Mouse (Mus musculus) bone marrow macrophage, adult 2 months (primary cell): Measurements from ENCODE around the gene Lrp1. TPM values are rescaled to one million over a fixed set of nuclear protein-coding genes. Genes with fewer than 3 reads are reported as not detected.

ENCODE experiments used
- H3K27ac ChIP-seq: 2 replicates; pipeline ENCODE4 v1.5.1; 2012; ENCODE audit warnings: low read depth, low read length; ENCODE audit not compliant: insufficient read depth
- H3K4me1 ChIP-seq: 2 replicates; pipeline ENCODE4 v1.6.1; 2012; ENCODE audit warnings: low read length; ENCODE audit not compliant: control insufficient read depth, insufficient read depth
- H3K4me3 ChIP-seq: 2 replicates; pipeline ENCODE4 v1.5.1; 2012; ENCODE audit warnings: mild to moderate bottlenecking, low read length, moderate library complexity; ENCODE audit not compliant: insufficient read depth
- CTCF ChIP-seq: IDR thresholded peaks from 2 replicates; pipeline ENCODE4 v1.5.1; 2012; ENCODE audit warnings: low read depth, mild to moderate bottlenecking, low read length, moderate library complexity
- POLR2A ChIP-seq: IDR thresholded peaks from 2 replicates; pipeline ENCODE4 v1.6.1; 2012; ENCODE audit warnings: mild to moderate bottlenecking, low read depth, low read length, borderline replicate concordance
- polyA plus RNA-seq: library from polyadenylated mRNA; stranded (reverse); fragments of >200 nt; gene quantifications from 2 replicates; pipeline ENCODE4 v1.2.4, GENCODE M21; 2012; ENCODE audit not compliant: missing spikeins, insufficient read depth, insufficient read length

Gene Lrp1
- polyA plus RNA-seq, 1 experiment: 418 TPM

GRCm38 (mm10) chr10:127530945-127531344 is 90.0 kb downstream of the Lrp1 start:
- Histone ChIP-seq H3K4me1 (peaks cover 2% of the 10 kb centered on the region; the same call in 1 of the 2 replicates), H3K4me3 (no peak overlapping the region), H3K27ac (no peak overlapping the region)
- no peak for TF ChIP-seq CTCF
- TF ChIP-seq POLR2A: no peak

GRCm38 (mm10) chr10:127527481-127527880 is 93.5 kb downstream of the Lrp1 start:
- Histone ChIP-seq H3K4me1 (peaks cover 5% of the 10 kb centered on the region; the same call in 1 of the 2 replicates), H3K4me3 (no peak overlapping the region), H3K27ac (no peak overlapping the region)
- TF ChIP-seq CTCF (no peak), POLR2A (no peak)

DNA sequence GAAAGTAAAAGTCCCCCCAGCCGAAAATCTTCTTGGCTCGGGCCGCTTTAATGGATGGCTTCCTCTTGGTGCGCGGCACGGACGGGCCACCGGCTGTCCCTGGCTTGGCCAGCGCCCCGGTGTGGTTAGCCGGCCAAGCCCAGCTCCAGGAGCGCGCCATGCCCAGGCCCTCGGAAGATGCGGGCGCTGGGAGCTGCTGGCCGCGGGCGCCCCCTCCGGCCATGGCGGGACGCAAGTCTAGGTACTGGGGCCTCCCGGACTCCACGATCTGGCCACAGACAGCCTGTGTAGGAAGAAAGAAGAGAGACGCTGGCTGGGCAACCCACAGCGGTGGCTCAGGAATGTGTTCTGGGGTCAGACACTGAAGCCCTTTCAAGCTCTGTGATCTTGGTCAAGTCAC is 94.3 kb downstream of the Lrp1 start:
- peak overlapping the region; percentile 54 for H3K4me3 ChIP-seq
- no peak; the same call in 1 of the 2 replicates for TF ChIP-seq CTCF
- TF ChIP-seq POLR2A: no peak
- H3K27ac ChIP-seq: no peak overlapping the region
- H3K4me1 ChIP-seq: peaks cover 5% of the 10 kb centered on the region; the same call in 1 of the 2 replicates

DNA sequence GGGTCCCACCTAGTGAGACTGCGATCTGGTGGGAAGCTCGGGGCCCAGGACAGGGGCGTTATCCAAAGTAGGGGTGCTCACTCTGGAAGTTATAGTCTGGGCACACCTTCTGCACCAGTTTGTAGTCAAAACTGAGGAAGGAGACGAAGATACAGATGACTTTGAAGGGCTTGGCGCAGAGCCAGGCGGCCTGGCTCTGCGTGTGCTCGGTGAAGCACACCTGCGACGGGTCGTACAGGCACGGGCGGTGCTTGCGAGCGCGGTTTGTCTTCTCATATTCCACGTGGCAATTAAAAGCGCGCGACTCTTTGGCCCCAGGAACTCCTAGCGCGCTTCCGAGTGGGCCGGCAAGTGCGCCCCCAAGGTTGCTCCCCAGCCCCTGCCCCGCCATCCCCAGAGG is 94.9 kb downstream of the Lrp1 start:
- no peak for TF ChIP-seq CTCF
- no peak for TF ChIP-seq POLR2A
- peaks cover 7% of the 10 kb centered on the region for H3K4me1 ChIP-seq
- no peak overlapping the region for H3K27ac ChIP-seq
- H3K4me3 ChIP-seq: peak overlapping the region; percentile 54

DNA sequence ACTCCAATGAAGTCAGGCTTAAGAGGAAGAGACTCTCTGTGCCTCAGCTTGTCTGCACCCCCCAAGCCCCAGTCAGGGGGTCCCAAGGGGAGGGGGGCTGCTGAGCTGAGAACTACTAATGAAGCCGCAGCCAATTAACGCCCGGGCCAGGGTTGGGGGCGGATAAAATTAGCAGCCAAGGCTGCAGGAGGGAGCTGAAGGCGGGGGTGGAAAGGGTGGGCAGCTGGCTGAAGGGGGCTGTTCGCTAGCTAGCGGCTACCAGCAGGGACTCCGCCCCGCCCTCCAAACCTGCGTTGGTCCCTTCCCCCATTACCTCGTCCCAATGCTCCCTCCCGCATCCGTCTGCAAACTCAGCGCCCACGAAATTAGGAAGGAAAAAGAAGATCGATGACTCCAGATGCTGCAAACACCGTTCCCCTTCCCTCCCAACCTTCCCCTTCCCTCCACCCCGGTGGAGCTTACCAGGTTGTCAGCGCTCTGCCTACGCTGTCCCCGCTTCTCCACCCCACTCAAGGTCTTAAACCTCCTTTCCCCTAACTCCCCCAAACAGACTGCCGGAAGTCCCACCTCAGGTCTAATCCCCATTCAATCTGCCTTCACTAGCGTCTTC is 96.2 kb downstream of the Lrp1 start:
- no peak overlapping the region for H3K27ac ChIP-seq
- peaks cover 17% of the 10 kb centered on the region for H3K4me1 ChIP-seq
- TF ChIP-seq POLR2A: no peak
- TF ChIP-seq CTCF: no peak
- H3K4me3 ChIP-seq: no peak overlapping the region

DNA sequence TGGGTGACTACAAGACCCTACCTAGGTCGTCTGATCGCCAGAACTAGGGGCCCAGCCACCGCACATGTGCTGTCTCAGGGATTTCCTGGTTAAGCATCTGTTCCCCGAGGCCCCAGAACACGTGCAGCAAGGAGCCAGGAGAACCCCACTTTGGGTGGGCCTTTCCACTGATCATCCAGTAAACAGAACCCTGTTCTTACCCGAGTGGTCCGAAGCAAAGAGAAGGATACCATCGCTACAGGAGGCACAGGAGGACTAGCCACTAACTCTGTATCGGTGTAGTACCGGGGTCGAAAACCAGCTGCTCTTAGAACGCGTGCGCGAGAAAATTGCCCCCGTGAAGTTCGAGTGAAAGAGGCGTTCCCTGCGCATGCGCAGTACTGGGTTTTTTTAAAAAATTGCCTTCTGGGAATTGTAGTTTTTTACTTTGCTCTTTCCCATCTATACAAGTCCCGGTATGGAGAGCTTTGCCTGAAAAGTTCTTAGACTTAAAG is 98.8 kb downstream of the Lrp1 start, which contains the start of gene Shmt2:
TSS of gene Shmt2 (minus strand) at position 357 of the 494 bp plus-strand sequence.
- Histone ChIP-seq H3K4me3 (peak within 1 kb of the TSS; percentile 86), H3K4me1 (peaks cover 17% of the 10 kb centered on the region), H3K27ac (peak within 1 kb of the TSS; percentile 18; the same call in 1 of the 2 replicates)
- TF ChIP-seq CTCF: no peak
- TF ChIP-seq POLR2A: no peak

DNA sequence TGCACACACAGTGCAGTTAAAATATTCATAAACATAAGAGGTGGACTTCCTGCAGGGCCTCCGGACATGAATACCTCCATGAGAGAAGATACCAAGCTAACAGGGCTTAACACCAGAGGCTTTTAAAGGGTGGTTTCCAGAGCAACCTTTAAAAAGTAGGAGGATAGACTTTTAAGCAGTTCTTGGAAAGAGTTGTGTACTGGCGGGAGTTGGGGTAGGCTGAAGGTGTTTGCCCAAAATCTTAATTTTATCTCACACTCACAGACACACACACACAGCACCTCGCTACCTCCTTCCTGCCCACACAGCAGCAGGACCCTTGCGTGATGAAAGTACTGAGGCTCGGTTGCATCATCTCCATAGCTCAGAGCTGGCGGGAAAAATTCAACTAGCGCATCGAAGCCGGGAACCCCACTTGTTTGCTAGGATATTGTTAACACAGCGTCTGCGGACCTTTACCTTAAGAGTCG is 99.3 kb downstream of the Lrp1 start:
- TF ChIP-seq CTCF (no peak), POLR2A (no peak)
- Histone ChIP-seq H3K4me1 (peaks cover 17% of the 10 kb centered on the region), H3K4me3 (peak overlapping the region; percentile 86), H3K27ac (peak overlapping the region; percentile 18; the same call in 1 of the 2 replicates)

DNA sequence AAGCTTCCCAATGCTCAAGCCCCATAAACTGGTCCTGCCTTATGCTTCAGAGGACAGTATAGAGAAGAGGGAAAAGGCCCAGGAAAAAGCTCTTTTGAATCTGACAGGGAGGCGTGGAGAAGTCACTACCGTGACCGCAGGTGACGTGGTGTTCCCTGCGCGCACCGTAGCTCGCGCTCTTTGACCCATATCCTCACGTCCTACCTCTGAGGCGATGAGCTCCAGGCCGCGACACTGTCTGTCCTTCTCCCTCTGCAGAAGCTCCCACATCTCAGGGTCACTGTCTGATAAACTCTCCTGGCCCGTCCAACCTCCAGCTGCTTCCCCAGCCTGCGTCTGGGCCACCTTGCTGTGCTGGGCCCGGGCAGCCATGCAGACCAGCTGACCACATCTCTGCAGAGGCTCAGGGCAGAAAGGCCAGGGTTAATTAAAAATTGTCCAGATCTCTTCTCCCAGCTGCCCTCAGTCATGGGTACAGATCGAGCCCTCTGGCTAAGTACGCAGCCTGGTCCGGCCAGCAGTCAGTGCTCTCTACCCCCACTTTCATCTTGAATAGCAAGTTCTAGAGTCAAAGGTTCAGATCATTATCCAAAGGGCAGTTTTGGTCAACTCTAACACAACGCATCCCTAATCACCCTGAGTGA is 100.1 kb downstream of the Lrp1 start:
- H3K27ac ChIP-seq: no peak overlapping the region
- H3K4me1 ChIP-seq: peaks cover 14% of the 10 kb centered on the region
- H3K4me3 ChIP-seq: peak overlapping the region; percentile 86
- no peak for TF ChIP-seq CTCF
- TF ChIP-seq POLR2A: no peak

GRCm38 (mm10) chr10:127519903-127520713 is 100.8 kb downstream of the Lrp1 start:
- peaks cover 14% of the 10 kb centered on the region for H3K4me1 ChIP-seq
- peak overlapping the region; percentile 86; the same call in 1 of the 2 replicates for H3K4me3 ChIP-seq
- no peak for TF ChIP-seq CTCF
- no peak for TF ChIP-seq POLR2A
- H3K27ac ChIP-seq: no peak overlapping the region
